Mouse (Mus musculus): ENCODE results near the gene Mfsd5. TPM values are rescaled to one million over a fixed set of nuclear protein-coding genes. Genes with fewer than 3 reads are reported as not detected.

Gene Mfsd5
- polyA plus RNA-seq, 1 experiment from 2014 or later, result 61.8 TPM

DNA sequence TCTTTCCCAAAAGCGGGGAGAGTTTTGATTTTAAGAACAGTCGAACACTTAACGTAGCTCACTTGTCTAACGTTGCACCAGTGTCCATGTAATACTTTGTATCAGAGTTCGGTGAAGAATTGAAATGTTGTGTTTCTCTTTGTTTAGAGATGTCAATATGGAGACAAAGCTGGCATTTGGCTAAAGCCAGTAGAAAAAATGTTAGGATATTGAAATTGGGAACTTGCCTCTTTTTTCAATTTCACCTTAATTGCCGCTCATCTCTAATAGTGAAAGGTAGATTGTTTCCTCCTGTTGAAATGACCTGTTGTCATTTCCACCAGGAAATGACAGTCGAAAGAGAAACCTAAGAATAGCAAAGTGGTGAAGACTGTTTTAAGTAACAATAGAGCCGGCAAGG is 47.6 kb downstream of the Mfsd5 start:
- DNase-seq (ENCODE audit: low spot score) (no peak), ATAC-seq (ENCODE audit: low FRiP score) (no peak)
- H3K4me3 ChIP-seq (replicated peaks; ENCODE audit: low read length), result peak overlapping the region; percentile 64
- no peak overlapping the region for H3K27ac ChIP-seq
- 72% methylated on average over 8 of the region's 8 CpGs for WGBS
- peak overlapping the region; percentile 79 for H3K9ac ChIP-seq
- H3K27me3 ChIP-seq (ENCODE audit: control insufficient read depth, insufficient read depth, low read length), result no peaks in the 10 kb centered on the region
- H3K4me1 ChIP-seq (replicated peaks; ENCODE audit: control insufficient read depth, insufficient read depth, low read length), result peaks cover 15% of the 10 kb centered on the region
- peaks cover 40% of the 10 kb centered on the region for H3K36me3 ChIP-seq (replicated peaks; ENCODE audit: control insufficient read depth, insufficient read depth)
- no peaks in the 10 kb centered on the region for H3K9me3 ChIP-seq (ENCODE audit: control insufficient read depth, low read length)
- H3K4me2 ChIP-seq (replicated peaks), result peak overlapping the region; percentile 77

Other genes with a start within 250 kb of the Mfsd5 start
- gene Eif4b, start 205.7 kb upstream of the Mfsd5 start, polyA plus RNA-seq (2014; fragmentation: Nextera tagmentation; extraction: Ambion mirVana), result 83.6 and 93.2 TPM in 2 replicates
- gene Tns2, start 179.0 kb upstream of the Mfsd5 start, polyA plus RNA-seq (2014; fragmentation: Nextera tagmentation; extraction: Ambion mirVana), result 9.9 and 10.4 TPM in 2 replicates
- gene Spryd3, start 143.2 kb upstream of the Mfsd5 start, polyA plus RNA-seq (2014; fragmentation: Nextera tagmentation; extraction: Ambion mirVana), result 54.8 and 62.4 TPM in 2 replicates
- gene Igfbp6, start 135.1 kb upstream of the Mfsd5 start, polyA plus RNA-seq (2014; fragmentation: Nextera tagmentation; extraction: Ambion mirVana), result 1.8 and 1.9 TPM in 2 replicates
- gene Soat2, start 128.9 kb upstream of the Mfsd5 start, polyA plus RNA-seq (2014; fragmentation: Nextera tagmentation; extraction: Ambion mirVana), result 0.13 TPM in 1 of 2 replicates, not detected in the other
- gene Zfp740, start 76.2 kb upstream of the Mfsd5 start, polyA plus RNA-seq (2014; fragmentation: Nextera tagmentation; extraction: Ambion mirVana), result 45.4 and 47.1 TPM in 2 replicates
- gene Csad, start 74.7 kb upstream of the Mfsd5 start, polyA plus RNA-seq (2014; fragmentation: Nextera tagmentation; extraction: Ambion mirVana), result 27.5 and 33.3 TPM in 2 replicates
- gene Itgb7, start 47.5 kb upstream of the Mfsd5 start, polyA plus RNA-seq (2014; fragmentation: Nextera tagmentation; extraction: Ambion mirVana), result 0.22 and 1.1 TPM in 2 replicates
- gene Rarg, start 21.9 kb upstream of the Mfsd5 start, polyA plus RNA-seq (2014; fragmentation: Nextera tagmentation; extraction: Ambion mirVana), result 6.2 and 6.7 TPM in 2 replicates
- gene Gm9918, start 8.9 kb upstream of the Mfsd5 start, polyA plus RNA-seq (2014; fragmentation: Nextera tagmentation; extraction: Ambion mirVana), result not detected in 2 replicates
- gene Espl1, start 16.8 kb downstream of the Mfsd5 start, polyA plus RNA-seq (2014; fragmentation: Nextera tagmentation; extraction: Ambion mirVana), result 6.8 and 7.0 TPM in 2 replicates
- 518 and 626 TPM in 2 replicates for gene Pfdn5, start 46.7 kb downstream of the Mfsd5 start, polyA plus RNA-seq (2014; fragmentation: Nextera tagmentation; extraction: Ambion mirVana)
- gene Myg1, start 52.3 kb downstream of the Mfsd5 start, polyA plus RNA-seq (2014; fragmentation: Nextera tagmentation; extraction: Ambion mirVana), result 77.4 and 78.4 TPM in 2 replicates
- gene Aaas, start 71.3 kb downstream of the Mfsd5 start, polyA plus RNA-seq (2014; fragmentation: Nextera tagmentation; extraction: Ambion mirVana), result 30.7 and 33.8 TPM in 2 replicates
- gene Sp7, start 87.7 kb downstream of the Mfsd5 start, polyA plus RNA-seq (2014; fragmentation: Nextera tagmentation; extraction: Ambion mirVana), result 0.64 and 0.82 TPM in 2 replicates
- gene Sp1, start 126.7 kb downstream of the Mfsd5 start, polyA plus RNA-seq (2014; fragmentation: Nextera tagmentation; extraction: Ambion mirVana), result 5.3 and 6.2 TPM in 2 replicates
- gene Amhr2, start 165.9 kb downstream of the Mfsd5 start, polyA plus RNA-seq (2014; fragmentation: Nextera tagmentation; extraction: Ambion mirVana), result 0.13 and 0.39 TPM in 2 replicates
- gene Prr13, start 179.6 kb downstream of the Mfsd5 start, polyA plus RNA-seq (2014; fragmentation: Nextera tagmentation; extraction: Ambion mirVana), result 98.3 and 105 TPM in 2 replicates
- gene Pcbp2, start 191.1 kb downstream of the Mfsd5 start, polyA plus RNA-seq (2014; fragmentation: Nextera tagmentation; extraction: Ambion mirVana), result 158 and 166 TPM in 2 replicates
- 9.6 and 17.2 TPM in 2 replicates for gene Gm10337, start 224.3 kb downstream of the Mfsd5 start, polyA plus RNA-seq (2014; fragmentation: Nextera tagmentation; extraction: Ambion mirVana)
- gene Map3k12, start 237.6 kb downstream of the Mfsd5 start, polyA plus RNA-seq (2014; fragmentation: Nextera tagmentation; extraction: Ambion mirVana), result 43.9 and 47.5 TPM in 2 replicates
- 77.8 and 86.7 TPM in 2 replicates for gene Tarbp2, start 238.7 kb downstream of the Mfsd5 start, polyA plus RNA-seq (2014; fragmentation: Nextera tagmentation; extraction: Ambion mirVana)
- 5.0 and 8.6 TPM in 2 replicates for gene Npff, start 245.5 kb downstream of the Mfsd5 start, polyA plus RNA-seq (2014; fragmentation: Nextera tagmentation; extraction: Ambion mirVana)